Mouse (Mus musculus) lung, postnatal 0 days (tissue): ENCODE results near the gene Birc3. TPM values are rescaled to one million over a fixed set of nuclear protein-coding genes. Genes with fewer than 3 reads are reported as not detected.
"Not testable (repeated sequence)": the region's sequence is repeated elsewhere in the genome, so short reads cannot be mapped to it uniquely, and the experiment has no call there.

ENCODE experiments used
- ATAC-seq: fragments of 200-750 bp; cut with Nextera tagmentation; 2 replicates; pipeline ENCODE4 v1.8.0; 2017; ENCODE audit warnings: moderate library complexity
- DNase-seq: peaks from one replicate; pipeline ENCODE4 v3.0.0-alpha.2; 2016; ENCODE audit warnings: low spot score
- H3K27ac ChIP-seq: fragments of 300-500 bp; sonication (generic); 2 replicates; pipeline ENCODE4 v1.5.1; 2014; ENCODE audit warnings: antibody characterized with exemption, mild to moderate bottlenecking, low read length, mixed read lengths
- H3K27me3 ChIP-seq: fragments of 300-500 bp; sonication (generic); replicated peaks from 2 replicates; pipeline ENCODE4 v1.6.1; 2014; ENCODE audit warnings: low read length, mixed read lengths; ENCODE audit not compliant: insufficient read depth
- H3K36me3 ChIP-seq: fragments of 300-500 bp; sonication (generic); 2 replicates; pipeline ENCODE4 v1.6.1; 2014; ENCODE audit warnings: low read length, mixed read lengths; ENCODE audit not compliant: insufficient read depth
- H3K4me1 ChIP-seq: fragments of 300-500 bp; sonication (generic); 2 replicates; pipeline ENCODE4 v1.6.1; 2014; ENCODE audit warnings: antibody characterized with exemption, low read depth, low read length, mixed read lengths; ENCODE audit not compliant: insufficient read depth
- H3K4me2 ChIP-seq: fragments of 300-500 bp; sonication (generic); replicated peaks from 2 replicates; pipeline ENCODE4 v1.6.1; 2014; ENCODE audit warnings: low read depth, mild to moderate bottlenecking, low read length, moderate library complexity, mixed read lengths
- H3K4me3 ChIP-seq: fragments of 300-500 bp; sonication (generic); 2 replicates; pipeline ENCODE4 v1.5.1; 2014; ENCODE audit warnings: low read depth, low read length
- H3K9ac ChIP-seq: fragments of 300-500 bp; sonication (generic); replicated peaks from 2 replicates; pipeline ENCODE4 v1.6.1; 2014; ENCODE audit warnings: low read depth, mild to moderate bottlenecking
- H3K9me3 ChIP-seq: fragments of 300-500 bp; sonication (generic); 2 replicates; pipeline ENCODE4 v1.6.1; 2016; ENCODE audit warnings: low read length, mixed read lengths
- CTCF ChIP-seq: IDR thresholded peaks from 2 replicates; pipeline ENCODE4 v1.5.1; 2016; ENCODE audit warnings: antibody characterized with exemption, mild to moderate bottlenecking
- EP300 ChIP-seq: IDR thresholded peaks from 2 replicates; pipeline ENCODE4 v1.6.1; 2016; ENCODE audit warnings: antibody characterized with exemption, mild to moderate bottlenecking, control low read depth
- WGBS: fragments of 180-500 bp; shearing (Covaris S2); extraction: QIAGEN DNeasy Blood & Tissue Kit; methylation state at CpG from one replicate; pipeline ENCODE4 v1.1.7; 2014; 5-methylcytosine and 5-hydroxymethylcytosine counted together
- polyA plus RNA-seq: library from polyadenylated mRNA; unstranded; fragments of >200 nt; fragmentation: Nextera tagmentation; extraction: Ambion mirVana; gene quantifications from 2 replicates; pipeline ENCODE4 v1.2.1, GENCODE M21; 2015

Birc3 gene
- polyA plus RNA-seq, 1 experiment from 2014 or later, result 23.2 TPM

DNA sequence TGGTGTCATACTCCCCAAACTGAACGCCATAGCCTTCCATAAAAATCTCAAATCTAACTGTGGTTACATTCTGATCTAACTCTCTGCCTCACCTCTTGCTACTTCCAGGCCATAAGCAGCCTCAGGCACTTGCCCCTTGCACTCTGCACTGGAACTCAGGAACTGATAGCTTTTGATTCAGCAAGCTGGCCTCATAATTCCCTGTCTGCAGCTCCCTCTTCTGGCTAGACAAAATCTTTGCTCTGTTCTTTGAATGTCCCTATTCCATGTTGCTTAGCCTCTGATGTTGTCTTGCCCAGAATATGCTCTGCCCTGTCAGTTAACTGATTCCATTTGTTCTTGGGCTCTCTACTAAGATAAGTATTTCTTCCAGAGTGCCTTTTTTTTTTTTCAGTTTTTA, 17.6 kb downstream of the Birc3 start:
- Histone ChIP-seq H3K36me3 (peaks cover 1% of the 10 kb centered on the region; the same call in 1 of the 2 replicates), H3K9ac (no peak overlapping the region), H3K4me1 (no peaks in the 10 kb centered on the region), H3K27ac (no peak overlapping the region), H3K4me2 (no peak overlapping the region), H3K9me3 (no peaks in the 10 kb centered on the region), H3K4me3 (no peak overlapping the region), H3K27me3 (no peaks in the 10 kb centered on the region)
- no peak for TF ChIP-seq EP300
- TF ChIP-seq CTCF, result peak; percentile 81
- peak; percentile 77 for ATAC-seq
- peak; percentile 84 for DNase-seq
- WGBS, result 30% methylated on average over 1 of the region's 1 CpGs

DNA sequence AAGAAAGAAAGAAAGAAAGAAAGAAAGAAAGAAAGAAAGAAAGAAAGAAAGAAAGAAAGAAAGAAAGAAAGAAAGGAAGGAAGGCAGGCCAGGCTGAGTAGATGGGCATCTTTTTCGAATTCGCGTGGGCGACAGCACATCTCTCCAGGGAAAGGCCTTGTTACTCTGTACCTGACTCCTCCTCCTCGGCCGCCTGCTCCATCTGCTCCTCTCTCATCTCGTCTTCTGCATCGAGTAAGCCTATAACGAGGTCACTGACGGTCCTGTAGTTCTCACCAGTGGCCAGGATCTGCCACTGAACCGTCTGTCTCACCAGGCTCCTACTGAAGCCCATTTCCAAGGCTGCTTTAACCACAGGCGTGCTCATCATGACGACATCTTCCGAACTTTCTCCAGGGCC, 18.8 kb downstream of the Birc3 start:
- H3K36me3 ChIP-seq, H3K4me3 ChIP-seq, H3K4me1 ChIP-seq, H3K27ac ChIP-seq, H3K9ac ChIP-seq, H3K4me2 ChIP-seq, H3K9me3 ChIP-seq, DNase-seq, ATAC-seq, H3K27me3 ChIP-seq: not testable (repeated sequence)
- WGBS, result 85% methylated on average over 14 of the region's 14 CpGs

DNA sequence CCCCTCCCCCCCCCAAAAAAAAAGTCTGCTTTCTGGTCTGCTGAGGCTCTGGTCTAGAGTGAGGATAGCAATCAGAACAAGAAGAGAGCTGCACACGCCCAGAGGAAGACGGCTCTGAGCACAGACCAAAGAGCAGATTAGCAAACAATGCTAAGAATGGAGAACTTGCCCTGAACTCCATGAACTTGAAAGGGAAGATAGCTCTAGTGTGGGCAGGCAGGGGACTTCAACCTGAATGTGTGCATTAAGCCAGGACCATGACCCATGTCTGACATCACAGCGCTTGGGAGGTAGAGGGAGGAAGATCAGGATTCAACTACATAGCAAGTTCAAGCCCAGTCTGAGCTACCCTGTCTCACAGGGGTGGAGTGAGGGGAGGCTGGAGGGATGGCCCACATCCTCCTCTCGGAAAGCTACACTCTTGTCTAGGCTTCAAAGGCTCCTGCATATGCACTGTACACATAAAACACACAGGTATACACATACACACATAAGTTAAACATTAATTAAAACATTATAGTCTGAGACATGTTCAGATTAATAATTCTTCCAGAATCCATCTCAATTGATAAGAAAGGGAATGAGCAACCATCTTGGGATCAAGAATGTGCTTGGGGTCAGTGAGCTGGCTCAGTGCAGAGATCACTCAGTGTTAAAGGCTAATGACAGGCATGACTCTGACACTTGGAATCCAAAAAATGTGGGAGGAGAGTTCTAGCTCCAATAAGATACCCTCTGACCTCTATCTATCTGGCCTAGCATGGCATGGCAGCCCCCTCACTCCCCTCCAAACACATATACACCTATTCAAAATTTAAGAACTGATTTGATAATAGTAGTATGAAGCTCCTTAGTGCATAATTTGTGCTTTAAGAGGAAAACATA, 20.4 kb downstream of the Birc3 start:
- DNase-seq (no peak), ATAC-seq (no peak)
- H3K9me3 ChIP-seq, result no peaks in the 10 kb centered on the region
- H3K27ac ChIP-seq, result no peak overlapping the region
- H3K4me1 ChIP-seq, result no peaks in the 10 kb centered on the region
- H3K4me3 ChIP-seq, result no peak overlapping the region
- TF ChIP-seq EP300, result no peak
- no peak for TF ChIP-seq CTCF
- no peaks in the 10 kb centered on the region for H3K27me3 ChIP-seq
- WGBS, result 69% methylated on average over 4 of the region's 4 CpGs
- no peak overlapping the region for H3K4me2 ChIP-seq
- H3K36me3 ChIP-seq, result peaks cover 14% of the 10 kb centered on the region
- no peak overlapping the region for H3K9ac ChIP-seq

DNA sequence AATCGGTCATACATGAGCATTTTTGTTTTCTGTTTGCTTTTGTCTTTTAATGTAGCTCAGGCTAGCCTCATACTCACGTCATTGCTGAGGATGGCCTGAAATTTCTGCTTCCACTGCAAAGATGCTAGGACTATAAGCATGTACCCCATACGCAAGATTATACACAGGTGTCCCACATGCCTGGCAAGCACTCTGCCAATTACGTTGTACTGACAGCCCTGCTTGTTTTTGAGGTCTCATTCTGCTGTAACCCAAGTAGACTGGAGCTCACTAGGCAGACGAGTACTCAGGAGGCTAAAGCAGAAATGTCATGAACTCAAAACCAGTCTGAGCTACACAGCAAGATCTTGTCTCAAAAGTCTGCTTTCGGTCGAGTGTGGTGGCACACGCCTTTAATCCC, 21.1 kb downstream of the Birc3 start:
- TF ChIP-seq EP300 (no peak), CTCF (no peak)
- Histone ChIP-seq H3K9ac (no peak overlapping the region), H3K4me1 (no peaks in the 10 kb centered on the region), H3K4me2 (no peak overlapping the region), H3K4me3 (no peak overlapping the region), H3K36me3 (peaks cover 14% of the 10 kb centered on the region), H3K9me3 (no peaks in the 10 kb centered on the region), H3K27ac (no peak overlapping the region), H3K27me3 (no peaks in the 10 kb centered on the region)
- ATAC-seq (no peak), DNase-seq (no peak)
- 86% methylated on average over 8 of the region's 8 CpGs for WGBS

DNA sequence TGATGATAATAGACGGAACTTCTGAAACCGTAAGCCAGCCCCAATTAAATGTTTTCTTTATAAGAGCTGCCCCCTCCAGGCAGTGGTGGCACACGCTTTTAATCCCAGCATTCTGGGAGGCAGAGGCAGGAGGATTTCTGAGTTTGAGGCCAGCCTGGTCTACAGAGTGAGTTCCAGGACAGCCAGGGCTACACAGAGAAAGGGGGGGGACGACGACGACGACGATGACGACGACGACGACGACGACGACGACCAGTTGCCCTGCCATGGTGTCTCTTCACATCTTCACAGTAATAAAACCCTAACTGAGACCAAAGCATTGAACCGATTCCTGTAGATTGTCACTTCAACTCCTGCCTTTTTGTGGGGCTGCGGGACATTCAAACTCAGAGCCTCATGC, 24.8 kb downstream of the Birc3 start:
- no peak for ATAC-seq
- 89% methylated on average over 13 of the region's 18 CpGs for WGBS

DNA sequence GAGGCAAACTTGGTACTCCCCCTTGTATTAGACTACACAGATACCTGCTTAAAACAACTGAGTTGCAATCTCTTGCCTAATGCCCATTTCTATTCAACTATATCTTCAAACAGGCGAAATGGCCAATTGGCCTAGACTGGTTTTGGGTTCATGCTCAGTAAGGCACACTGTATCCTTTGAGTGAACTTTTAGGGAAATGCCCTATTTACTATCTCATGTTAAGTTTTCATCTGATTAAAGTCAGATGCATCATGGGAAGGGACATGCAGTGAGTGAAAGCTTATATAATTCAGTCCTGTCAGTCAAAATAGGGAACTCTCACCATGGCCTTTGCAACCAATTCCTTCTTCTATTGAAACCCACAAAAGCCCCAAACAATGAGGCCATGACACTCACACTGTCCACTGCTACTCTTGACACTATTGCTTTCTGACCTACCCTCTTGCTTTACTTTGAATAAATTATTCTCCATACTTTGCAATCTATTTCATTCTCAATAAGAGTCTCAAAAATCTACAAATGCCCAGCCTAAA, 26.3 kb downstream of the Birc3 start:
- TF ChIP-seq EP300 (no peak), CTCF (no peak)
- no peaks in the 10 kb centered on the region for H3K9me3 ChIP-seq
- H3K4me1 ChIP-seq, result no peaks in the 10 kb centered on the region
- ATAC-seq (no peak), DNase-seq (no peak)
- no peak overlapping the region for H3K9ac ChIP-seq
- H3K27me3 ChIP-seq, result no peaks in the 10 kb centered on the region
- H3K4me3 ChIP-seq, result no peak overlapping the region
- H3K4me2 ChIP-seq, result no peak overlapping the region
- H3K27ac ChIP-seq, result no peak overlapping the region
- H3K36me3 ChIP-seq, result peaks cover 14% of the 10 kb centered on the region
- 89% methylated on average over 1 of the region's 1 CpGs for WGBS

More for the DNA sequence above, 24.8 kb downstream of the Birc3 start:
- TF ChIP-seq EP300 (no peak), CTCF (no peak)
- Histone ChIP-seq H3K9me3 (no peaks in the 10 kb centered on the region), H3K27me3 (no peaks in the 10 kb centered on the region), H3K4me1 (no peaks in the 10 kb centered on the region), H3K4me2 (no peak overlapping the region), H3K36me3 (peaks cover 14% of the 10 kb centered on the region), H3K9ac (no peak overlapping the region), H3K27ac (no peak overlapping the region), H3K4me3 (no peak overlapping the region)
- no peak for DNase-seq
